Mouse (Mus musculus): Measurements from ENCODE around the gene Alox12e. TPM values are rescaled to one million over a fixed set of nuclear protein-coding genes. Genes with fewer than 3 reads are reported as not detected.

The Alox12e gene
- polyA plus RNA-seq, 1 experiment from 2014 or later, result not detected

DNA sequence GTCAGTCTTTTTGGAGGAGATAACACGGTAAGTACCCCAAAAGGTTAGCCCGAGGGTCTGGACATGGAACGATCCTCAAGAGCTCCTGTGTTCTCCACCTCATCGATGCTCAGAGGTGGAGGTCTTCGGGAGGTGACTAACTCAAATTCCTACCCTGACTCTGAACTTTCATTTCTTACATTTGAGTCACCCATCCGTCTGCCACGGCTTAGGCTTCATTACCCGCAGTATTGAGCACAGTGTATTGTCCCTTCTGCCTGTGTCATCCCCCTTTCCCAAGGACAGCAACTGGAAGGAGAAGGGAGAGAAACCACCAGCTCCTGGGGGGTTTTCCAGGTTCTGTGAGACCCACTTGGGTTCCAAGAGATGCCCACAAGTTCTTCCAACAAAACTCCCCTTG is 2.3 kb upstream of the Alox12e start:
- no peak overlapping the region for H3K4me2 ChIP-seq (ENCODE audit: low read length)
- no peaks in the 10 kb centered on the region for H3K4me1 ChIP-seq (replicated peaks; ENCODE audit: control insufficient read depth, insufficient read depth, low read length)
- H3K9ac ChIP-seq (replicated peaks; ENCODE audit: low read depth, low read length), result no peak overlapping the region
- peaks cover 21% of the 10 kb centered on the region for H3K27me3 ChIP-seq (replicated peaks; ENCODE audit: control insufficient read depth, insufficient read depth, low read length)
- no peak for ATAC-seq
- no peaks in the 10 kb centered on the region for H3K9me3 ChIP-seq (ENCODE audit: control insufficient read depth, low read length)
- H3K36me3 ChIP-seq (ENCODE audit: control insufficient read depth, insufficient read depth), result no peaks in the 10 kb centered on the region
- no peak overlapping the region for H3K4me3 ChIP-seq (replicated peaks; ENCODE audit: low read length)
- no peak overlapping the region for H3K27ac ChIP-seq (ENCODE audit: low read length)
- 90% methylated on average over 8 of the region's 8 CpGs for WGBS

GRCm38 (mm10) chr11:70321664-70322063 is 764 bp downstream of the Alox12e start:
- Histone ChIP-seq H3K27ac (ENCODE audit: low read length) (no peak overlapping the region), H3K27me3 (replicated peaks; ENCODE audit: control insufficient read depth, insufficient read depth, low read length) (peaks cover 21% of the 10 kb centered on the region), H3K9ac (replicated peaks; ENCODE audit: low read depth, low read length) (no peak overlapping the region), H3K36me3 (ENCODE audit: control insufficient read depth, insufficient read depth) (no peaks in the 10 kb centered on the region), H3K4me3 (replicated peaks; ENCODE audit: low read length) (no peak overlapping the region), H3K4me1 (replicated peaks; ENCODE audit: control insufficient read depth, insufficient read depth, low read length) (no peaks in the 10 kb centered on the region), H3K4me2 (ENCODE audit: low read length) (no peak overlapping the region), H3K9me3 (ENCODE audit: control insufficient read depth, low read length) (no peaks in the 10 kb centered on the region)
- no peak for ATAC-seq
- WGBS, result 3% methylated on average over 15 of the region's 15 CpGs

GRCm38 (mm10) chr11:70319614-70320013 is 2.8 kb downstream of the Alox12e start:
- Histone ChIP-seq H3K27me3 (replicated peaks; ENCODE audit: control insufficient read depth, insufficient read depth, low read length) (peaks cover 21% of the 10 kb centered on the region), H3K9ac (replicated peaks; ENCODE audit: low read depth, low read length) (no peak overlapping the region)
- WGBS, result 81% methylated on average over 12 of the region's 12 CpGs

GRCm38 (mm10) chr11:70313833-70314232 is 8.6 kb downstream of the Alox12e start:
- no peak for ATAC-seq
- no peak overlapping the region for H3K9ac ChIP-seq (replicated peaks; ENCODE audit: low read depth, low read length)
- H3K4me3 ChIP-seq (replicated peaks; ENCODE audit: low read length), result no peak overlapping the region
- WGBS, result 42% methylated on average over 7 of the region's 7 CpGs
- no peaks in the 10 kb centered on the region for H3K36me3 ChIP-seq (ENCODE audit: control insufficient read depth, insufficient read depth)
- no peak overlapping the region for H3K27ac ChIP-seq (ENCODE audit: low read length)
- H3K4me1 ChIP-seq (replicated peaks; ENCODE audit: control insufficient read depth, insufficient read depth, low read length), result no peaks in the 10 kb centered on the region
- H3K4me2 ChIP-seq (ENCODE audit: low read length), result no peak overlapping the region
- H3K9me3 ChIP-seq (ENCODE audit: control insufficient read depth, low read length), result no peaks in the 10 kb centered on the region
- no peaks in the 10 kb centered on the region for H3K27me3 ChIP-seq (replicated peaks; ENCODE audit: control insufficient read depth, insufficient read depth, low read length)

More at GRCm38 (mm10) chr11:70319614-70320013, 2.8 kb downstream of the Alox12e start:
- ATAC-seq, result no peak
- no peak overlapping the region for H3K27ac ChIP-seq (ENCODE audit: low read length)
- no peak overlapping the region for H3K4me2 ChIP-seq (ENCODE audit: low read length)
- no peak overlapping the region for H3K4me3 ChIP-seq (replicated peaks; ENCODE audit: low read length)
- H3K9me3 ChIP-seq (ENCODE audit: control insufficient read depth, low read length), result no peaks in the 10 kb centered on the region
- no peaks in the 10 kb centered on the region for H3K4me1 ChIP-seq (replicated peaks; ENCODE audit: control insufficient read depth, insufficient read depth, low read length)
- no peaks in the 10 kb centered on the region for H3K36me3 ChIP-seq (ENCODE audit: control insufficient read depth, insufficient read depth)

GRCm38 (mm10) chr11:70309341-70309740 is 13.1 kb downstream of the Alox12e start:
- Histone ChIP-seq H3K4me1 (replicated peaks; ENCODE audit: control insufficient read depth, insufficient read depth, low read length) (no peaks in the 10 kb centered on the region), H3K27ac (ENCODE audit: low read length) (no peak overlapping the region), H3K9me3 (ENCODE audit: control insufficient read depth, low read length) (no peaks in the 10 kb centered on the region), H3K36me3 (ENCODE audit: control insufficient read depth, insufficient read depth) (no peaks in the 10 kb centered on the region), H3K27me3 (replicated peaks; ENCODE audit: control insufficient read depth, insufficient read depth, low read length) (no peaks in the 10 kb centered on the region), H3K4me2 (ENCODE audit: low read length) (no peak overlapping the region), H3K9ac (replicated peaks; ENCODE audit: low read depth, low read length) (no peak overlapping the region), H3K4me3 (replicated peaks; ENCODE audit: low read length) (no peak overlapping the region)
- ATAC-seq, result no peak
- 21% methylated on average over 9 of the region's 9 CpGs for WGBS

- H3K27me3 ChIP-seq (replicated peaks; ENCODE audit: control insufficient read depth, insufficient read depth, low read length), result no peaks in the 10 kb centered on the region
- H3K4me2 ChIP-seq (ENCODE audit: low read length), result no peak overlapping the region
- WGBS, result 86% methylated on average over 2 of the region's 2 CpGs
- no peaks in the 10 kb centered on the region for H3K36me3 ChIP-seq (ENCODE audit: control insufficient read depth, insufficient read depth)
- H3K4me1 ChIP-seq (replicated peaks; ENCODE audit: control insufficient read depth, insufficient read depth, low read length), result no peaks in the 10 kb centered on the region
- no peak for ATAC-seq
- no peak overlapping the region for H3K4me3 ChIP-seq (replicated peaks; ENCODE audit: low read length)
- H3K27ac ChIP-seq (ENCODE audit: low read length), result no peak overlapping the region
- no peaks in the 10 kb centered on the region for H3K9me3 ChIP-seq (ENCODE audit: control insufficient read depth, low read length)
- no peak overlapping the region for H3K9ac ChIP-seq (replicated peaks; ENCODE audit: low read depth, low read length)
Measured at GRCm38 (mm10) chr11:70308296-70308695, 14.1 kb downstream of the Alox12e start.

- H3K9me3 ChIP-seq (ENCODE audit: control insufficient read depth, low read length), result no peaks in the 10 kb centered on the region
- no peaks in the 10 kb centered on the region for H3K4me1 ChIP-seq (replicated peaks; ENCODE audit: control insufficient read depth, insufficient read depth, low read length)
- 77% methylated on average over 7 of the region's 7 CpGs for WGBS
- no peak overlapping the region for H3K27ac ChIP-seq (ENCODE audit: low read length)
- H3K4me2 ChIP-seq (ENCODE audit: low read length), result no peak overlapping the region
- H3K36me3 ChIP-seq (ENCODE audit: control insufficient read depth, insufficient read depth), result no peaks in the 10 kb centered on the region
- no peaks in the 10 kb centered on the region for H3K27me3 ChIP-seq (replicated peaks; ENCODE audit: control insufficient read depth, insufficient read depth, low read length)
- H3K4me3 ChIP-seq (replicated peaks; ENCODE audit: low read length), result no peak overlapping the region
- ATAC-seq, result no peak
- H3K9ac ChIP-seq (replicated peaks; ENCODE audit: low read depth, low read length), result no peak overlapping the region
Measured at GRCm38 (mm10) chr11:70306159-70306558, 16.3 kb downstream of the Alox12e start.

- no peaks in the 10 kb centered on the region for H3K27me3 ChIP-seq (replicated peaks; ENCODE audit: control insufficient read depth, insufficient read depth, low read length)
- H3K4me3 ChIP-seq (replicated peaks; ENCODE audit: low read length), result no peak overlapping the region
- H3K36me3 ChIP-seq (ENCODE audit: control insufficient read depth, insufficient read depth), result no peaks in the 10 kb centered on the region
- no peak for ATAC-seq
- no peaks in the 10 kb centered on the region for H3K4me1 ChIP-seq (replicated peaks; ENCODE audit: control insufficient read depth, insufficient read depth, low read length)
- WGBS, result 89% methylated on average over 4 of the region's 4 CpGs
- no peaks in the 10 kb centered on the region for H3K9me3 ChIP-seq (ENCODE audit: control insufficient read depth, low read length)
- no peak overlapping the region for H3K27ac ChIP-seq (ENCODE audit: low read length)
- no peak overlapping the region for H3K9ac ChIP-seq (replicated peaks; ENCODE audit: low read depth, low read length)
- no peak overlapping the region for H3K4me2 ChIP-seq (ENCODE audit: low read length)
Measured at GRCm38 (mm10) chr11:70302293-70302692, 20.1 kb downstream of the Alox12e start.

- Histone ChIP-seq H3K4me1 (replicated peaks; ENCODE audit: control insufficient read depth, insufficient read depth, low read length) (no peaks in the 10 kb centered on the region), H3K36me3 (ENCODE audit: control insufficient read depth, insufficient read depth) (no peaks in the 10 kb centered on the region), H3K9ac (replicated peaks; ENCODE audit: low read depth, low read length) (no peak overlapping the region), H3K4me3 (replicated peaks; ENCODE audit: low read length) (no peak overlapping the region), H3K9me3 (ENCODE audit: control insufficient read depth, low read length) (no peaks in the 10 kb centered on the region), H3K27ac (ENCODE audit: low read length) (no peak overlapping the region), H3K4me2 (ENCODE audit: low read length) (no peak overlapping the region), H3K27me3 (replicated peaks; ENCODE audit: control insufficient read depth, insufficient read depth, low read length) (no peaks in the 10 kb centered on the region)
- ATAC-seq, result no peak
- 65% methylated on average over 12 of the region's 12 CpGs for WGBS
Measured at GRCm38 (mm10) chr11:70297836-70298454, 24.5 kb downstream of the Alox12e start.

DNA sequence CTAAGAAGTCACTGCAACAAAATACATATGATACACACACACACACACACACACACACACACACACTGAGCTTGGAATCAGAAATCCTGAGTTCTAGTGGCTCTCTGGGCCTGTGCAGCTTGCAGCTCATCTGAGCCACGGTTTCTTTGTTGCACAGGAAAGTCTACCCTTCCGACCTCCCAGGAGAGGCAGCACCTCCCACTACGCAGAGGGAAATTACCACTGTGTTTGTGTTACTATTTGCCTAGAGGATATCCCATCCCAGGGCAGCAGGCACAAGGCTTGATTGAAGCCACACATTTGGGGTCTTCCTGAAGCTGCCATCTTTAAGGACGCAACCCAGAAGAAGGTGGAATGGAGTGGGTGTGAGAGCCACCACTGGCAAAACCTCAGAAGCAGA is 25.0 kb downstream of the Alox12e start:
- H3K27me3 ChIP-seq (replicated peaks; ENCODE audit: control insufficient read depth, insufficient read depth, low read length), result no peaks in the 10 kb centered on the region
- H3K9me3 ChIP-seq (ENCODE audit: control insufficient read depth, low read length), result no peaks in the 10 kb centered on the region
- H3K36me3 ChIP-seq (ENCODE audit: control insufficient read depth, insufficient read depth), result no peaks in the 10 kb centered on the region
- no peak overlapping the region for H3K4me3 ChIP-seq (replicated peaks; ENCODE audit: low read length)
- H3K27ac ChIP-seq (ENCODE audit: low read length), result no peak overlapping the region
- WGBS, result 67% methylated on average over 4 of the region's 4 CpGs
- ATAC-seq, result no peak
- no peak overlapping the region for H3K4me2 ChIP-seq (ENCODE audit: low read length)
- H3K9ac ChIP-seq (replicated peaks; ENCODE audit: low read depth, low read length), result no peak overlapping the region
- no peaks in the 10 kb centered on the region for H3K4me1 ChIP-seq (replicated peaks; ENCODE audit: control insufficient read depth, insufficient read depth, low read length)

Measured in forebrain, embryonic 16.5 days (tissue).